Mouse (Mus musculus) E14TG2a.4 (cell line): ENCODE data around the gene Lmntd1.

ENCODE experiments used
- CTCF ChIP-seq: conservative IDR thresholded peaks from 2 replicates; pipeline ENCODE4 v1.5.1; 2014; ENCODE audit warnings: low read length
- NANOG ChIP-seq: IDR thresholded peaks from 2 replicates; pipeline ENCODE4 v1.6.1; 2014; ENCODE audit warnings: borderline replicate concordance, low read length, mixed read lengths
- POU5F1 ChIP-seq: IDR thresholded peaks from 2 replicates; pipeline ENCODE4 v1.6.1; 2014; ENCODE audit warnings: low read length, borderline replicate concordance

DNA sequence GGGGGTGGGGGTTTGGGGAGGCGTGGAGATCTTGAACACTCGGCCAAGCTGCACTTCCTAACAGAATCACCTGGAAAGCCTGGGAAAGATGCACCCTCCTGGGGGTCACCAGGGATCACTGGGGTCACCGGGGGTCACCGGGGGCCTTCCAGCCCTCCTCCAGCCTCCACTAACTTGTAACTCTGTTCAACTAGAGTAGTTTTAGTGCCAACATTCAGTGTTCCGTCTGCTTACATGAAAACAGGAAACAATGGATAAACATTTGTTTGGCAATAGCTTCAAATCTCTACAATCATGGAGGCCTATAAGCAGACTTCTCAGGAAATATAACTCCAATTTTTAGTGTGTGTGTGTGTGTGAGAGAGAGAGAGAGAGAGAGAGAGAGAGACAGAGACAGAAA is 38.9 kb upstream of the Lmntd1 start:
- no peak for TF ChIP-seq CTCF
- TF ChIP-seq POU5F1 = no peak
- TF ChIP-seq NANOG = no peak
